Mouse (Mus musculus): ENCODE results near the gene Duoxa2.
A peak's percentile ranks its signal among the peaks of the same experiment; 100 is the strongest.
"Not testable (repeated sequence)": the region's sequence is repeated elsewhere in the genome, so short reads cannot be mapped to it uniquely, and the experiment has no call there.

Gene Duoxa2

DNA sequence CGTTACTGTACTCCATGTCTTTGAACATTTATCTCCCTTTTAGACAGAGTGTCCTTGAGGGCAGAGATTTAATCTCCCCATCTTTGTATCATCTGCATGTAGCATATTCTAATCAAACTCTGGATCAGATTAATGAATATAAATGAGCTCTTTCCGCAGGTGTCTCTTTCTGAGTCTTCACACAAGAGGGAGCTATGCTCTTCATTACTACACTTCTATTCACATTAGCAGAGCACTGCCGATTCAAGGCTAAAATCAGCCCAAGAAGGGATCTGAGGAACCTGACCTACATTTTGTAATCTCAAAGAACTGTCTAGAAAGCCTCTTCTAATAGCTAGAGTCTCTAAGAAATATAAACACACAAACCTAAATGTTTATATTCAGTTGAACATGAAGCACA lies 10.9 kb downstream of the Duoxa2 start:
- DNase-seq: no peak

DNA sequence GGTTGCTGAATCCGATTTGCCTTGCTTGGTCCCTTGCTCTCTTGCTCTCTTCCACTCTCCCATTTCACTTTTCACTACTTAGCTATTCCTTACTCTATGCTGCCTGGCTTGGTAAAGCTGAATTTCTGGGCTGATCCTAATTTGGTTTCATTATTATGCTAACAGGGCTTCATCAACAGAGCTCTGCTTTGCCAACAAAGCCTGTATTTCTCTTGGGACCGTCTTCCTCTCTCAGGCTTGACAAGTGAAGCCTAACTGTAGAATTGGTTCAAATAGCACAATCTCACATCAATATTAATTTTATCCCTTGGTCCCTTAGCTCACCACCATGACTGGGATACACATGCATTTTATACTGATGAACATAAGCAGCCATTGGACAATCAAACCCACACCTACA lies 12.9 kb downstream of the Duoxa2 start:
- DNase-seq: no peak

DNA sequence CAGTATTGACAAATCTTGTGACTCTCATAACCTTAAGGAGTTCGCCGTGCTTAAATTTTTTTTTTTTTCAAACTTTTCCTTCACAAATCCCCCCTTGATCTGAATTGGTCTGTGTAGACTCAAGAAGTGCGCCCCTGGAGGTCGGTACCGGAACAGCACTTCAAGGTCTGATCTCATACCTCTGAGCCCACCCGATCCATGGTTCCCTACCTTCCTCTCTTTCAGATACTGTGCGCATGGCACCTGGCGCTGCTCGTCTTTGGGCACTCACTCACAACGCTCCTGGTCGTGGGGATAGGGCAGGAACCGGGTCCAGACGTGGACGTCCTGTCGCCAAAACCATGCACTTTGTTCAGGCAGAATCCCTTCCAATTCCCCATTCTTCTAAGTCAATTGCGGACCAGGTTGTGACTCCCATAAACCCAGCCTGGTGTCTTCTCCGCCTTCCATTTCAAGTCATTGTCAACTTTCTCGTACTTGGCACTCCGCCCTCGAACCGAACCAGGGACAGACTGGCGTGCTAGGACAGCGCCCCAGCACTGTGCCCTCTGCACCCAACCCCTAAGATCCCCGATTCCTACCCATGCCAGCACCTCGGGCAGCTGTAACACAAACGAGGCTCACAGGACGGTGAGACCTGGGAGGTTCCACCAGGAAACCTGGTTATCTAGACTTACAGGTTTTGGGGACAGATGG lies 14.2 kb downstream of the Duoxa2 start:
- peak; percentile 32 for DNase-seq

DNA sequence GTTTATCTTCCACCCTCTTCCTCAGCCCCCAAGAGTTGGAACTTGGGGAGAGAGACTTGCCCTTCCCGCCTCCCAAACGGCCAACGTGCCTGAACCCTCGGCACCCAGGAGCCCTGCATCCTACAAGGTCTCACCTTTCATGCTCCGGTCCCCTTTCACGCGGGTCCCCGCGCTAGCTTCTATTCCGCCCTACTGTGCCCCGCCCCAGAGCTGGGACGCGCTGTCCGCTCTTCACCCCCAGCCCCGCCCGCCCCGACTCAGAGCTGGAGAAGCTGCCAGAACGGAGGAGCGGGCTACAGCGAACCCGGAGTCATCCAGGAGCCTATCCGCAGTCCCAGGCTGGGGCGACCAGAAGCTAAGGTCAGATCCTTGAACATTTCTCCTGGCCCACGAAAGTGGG lies 14.8 kb downstream of the Duoxa2 start, which contains the start of gene Duoxa1:
Gene Duoxa1, minus strand, starts transcription at position 195 of the 400 bp plus-strand sequence.
- DNase-seq: no peak

DNA sequence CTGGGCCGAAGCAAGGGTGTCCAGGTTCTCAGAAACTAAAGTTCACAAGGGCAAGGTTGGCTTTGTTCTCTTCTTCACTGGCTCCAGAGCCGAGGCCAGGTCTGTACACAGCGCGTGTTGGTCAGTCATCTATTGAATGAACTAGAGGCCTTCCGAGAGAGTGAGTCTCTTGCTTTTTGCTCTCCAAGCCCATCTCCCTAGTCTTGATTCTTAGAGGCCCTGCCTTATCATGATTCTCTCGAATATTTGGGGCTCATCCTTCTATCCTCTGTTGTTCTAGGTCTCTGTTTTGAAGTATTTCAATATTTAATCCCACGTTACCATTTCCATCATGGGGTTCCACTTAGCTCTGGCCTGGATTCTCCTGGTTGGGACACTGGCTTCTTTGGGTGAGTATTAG lies 16.7 kb downstream of the Duoxa2 start, which contains the start of gene Duox1:
Gene Duox1, plus strand, starts transcription at position 301 of the 400 bp plus-strand sequence.
- no peak for DNase-seq

DNA sequence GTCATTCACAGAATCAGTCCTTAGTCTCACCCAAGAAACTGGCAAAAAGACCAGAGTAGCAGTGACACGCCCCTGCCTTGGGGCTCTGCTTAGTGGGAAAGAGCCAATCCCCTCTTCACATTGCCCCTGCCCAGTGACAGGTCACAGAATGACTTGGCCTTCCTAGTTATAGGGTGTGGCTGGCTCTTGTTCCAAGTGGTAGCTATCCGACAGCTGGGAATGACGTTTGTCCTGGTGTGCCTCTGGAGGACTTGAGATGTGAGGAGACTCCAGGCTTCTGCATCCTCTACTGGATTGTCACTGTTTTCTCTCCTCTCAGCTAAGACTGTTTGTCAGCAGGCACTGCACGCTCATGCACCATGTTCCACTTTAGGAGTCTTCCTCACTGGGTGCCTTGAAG lies 18.7 kb downstream of the Duoxa2 start:
- no peak for DNase-seq

DNA sequence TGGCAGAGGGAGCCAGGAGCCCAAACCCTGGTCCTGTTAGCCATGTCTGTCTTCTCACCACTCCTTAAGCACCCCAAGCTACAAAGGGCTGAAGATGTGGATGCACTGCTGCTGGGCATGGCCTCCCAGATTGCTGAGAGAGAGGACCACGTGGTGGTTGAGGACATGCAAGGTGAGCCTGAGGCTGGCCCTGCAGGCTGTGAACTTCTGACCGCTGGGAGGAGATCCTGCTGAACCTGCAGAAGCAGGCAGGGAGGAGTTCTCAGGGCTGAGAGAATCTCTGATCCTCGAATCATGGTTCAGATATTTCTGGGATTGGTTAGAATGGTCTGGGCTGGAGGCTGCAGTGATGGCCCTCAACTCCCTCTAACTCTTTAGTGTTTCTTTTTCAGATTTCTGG lies 25.3 kb downstream of the Duoxa2 start:
- no peak for DNase-seq

DNA sequence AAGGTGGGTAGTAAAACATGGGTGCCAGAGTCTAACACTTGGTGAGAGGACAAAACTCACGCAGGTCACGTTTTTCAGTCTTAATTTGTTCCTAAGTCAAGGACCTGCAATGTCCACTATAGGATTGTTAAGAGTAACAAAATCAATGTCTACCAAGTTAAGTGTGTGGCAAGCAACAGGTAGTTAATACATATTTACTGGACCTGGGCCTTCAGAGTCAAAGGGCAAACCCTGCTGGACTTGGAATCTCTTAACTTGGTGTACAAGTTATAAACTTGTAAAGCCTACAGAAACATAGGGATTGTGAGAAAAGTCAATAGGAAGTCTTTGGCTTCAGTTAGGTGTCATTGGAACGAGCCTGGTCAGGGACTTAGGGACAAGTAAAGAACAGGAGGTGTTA lies 25.9 kb downstream of the Duoxa2 start:
- no peak for DNase-seq

DNA sequence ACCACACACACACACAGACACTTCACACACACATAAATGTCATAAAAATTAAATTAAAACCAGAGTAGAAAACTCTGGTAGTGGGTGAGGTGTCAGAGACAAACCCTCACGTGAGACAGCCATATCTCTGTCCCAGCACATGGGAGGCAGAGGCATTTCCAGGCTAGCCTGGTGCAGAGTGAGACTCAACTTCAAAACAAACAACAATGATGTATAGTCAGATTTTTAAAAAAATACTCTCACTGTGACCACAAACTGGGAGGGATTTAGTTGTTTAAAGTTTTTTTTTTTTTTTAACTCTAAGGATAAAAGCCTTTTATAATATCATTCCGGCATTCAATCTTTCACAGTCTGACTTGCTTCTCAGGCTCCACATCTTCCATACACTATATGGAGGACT lies 26.7 kb downstream of the Duoxa2 start:
- DNase-seq: no peak

DNA sequence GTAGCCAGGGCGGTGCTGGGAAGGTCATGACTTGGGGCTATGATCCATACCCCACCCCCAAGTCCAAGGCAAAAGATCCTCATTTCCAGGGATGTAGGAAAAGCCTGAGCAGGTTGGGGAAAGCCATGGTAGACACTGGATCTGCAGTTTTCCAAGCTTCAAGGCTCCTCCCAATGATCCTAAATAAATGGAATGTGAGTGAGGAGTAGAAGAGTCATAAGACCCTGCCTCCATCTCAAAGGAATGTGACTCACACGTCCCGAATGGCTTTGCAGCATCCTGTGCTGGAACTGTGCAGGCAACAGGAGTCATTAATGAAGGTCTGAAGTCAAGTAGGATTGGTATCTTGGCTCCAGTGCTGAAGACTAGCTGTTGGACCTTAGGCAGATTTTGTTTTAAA lies 29.3 kb downstream of the Duoxa2 start:
- no peak for DNase-seq

DNA sequence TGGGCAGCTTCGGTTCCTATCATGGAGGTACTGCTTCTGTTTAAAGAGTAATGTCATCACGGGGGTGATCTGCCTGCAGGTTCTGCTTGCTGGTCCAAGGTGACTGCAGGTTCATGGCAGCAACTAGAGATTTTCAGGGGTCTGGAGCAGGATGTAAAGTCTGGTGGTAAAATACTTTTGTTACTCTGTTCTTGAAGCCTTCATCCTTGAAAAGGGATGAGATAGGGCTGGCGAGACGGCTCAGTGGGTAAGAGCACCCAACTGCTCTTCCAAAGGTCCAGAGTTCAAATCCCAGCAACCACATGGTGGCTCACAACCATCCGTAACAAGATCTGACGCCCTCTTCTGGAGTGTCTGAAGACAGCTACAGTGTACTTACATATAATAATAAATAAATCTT lies 31.6 kb downstream of the Duoxa2 start:
- DNase-seq: not testable (repeated sequence)

DNA sequence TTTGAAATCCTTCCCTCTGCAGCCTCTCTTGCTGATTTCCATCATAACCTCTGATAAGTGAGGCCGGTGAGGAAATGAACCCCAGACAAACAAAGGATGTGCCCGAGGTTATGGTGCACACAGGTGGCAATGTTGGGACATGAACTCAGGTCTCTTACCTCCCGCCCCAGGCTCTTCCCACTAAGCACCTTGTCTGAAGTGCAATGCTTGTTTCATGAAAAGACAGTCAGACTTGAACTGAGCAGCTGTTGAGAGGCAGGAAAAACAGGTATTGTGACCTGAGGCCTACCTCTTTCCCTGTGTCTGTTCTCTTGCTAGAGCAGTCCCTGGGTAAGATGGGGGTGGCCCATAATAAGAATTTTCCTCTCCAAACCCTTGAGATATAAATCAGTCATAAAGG lies 33.5 kb downstream of the Duoxa2 start:
- DNase-seq: no peak

DNA sequence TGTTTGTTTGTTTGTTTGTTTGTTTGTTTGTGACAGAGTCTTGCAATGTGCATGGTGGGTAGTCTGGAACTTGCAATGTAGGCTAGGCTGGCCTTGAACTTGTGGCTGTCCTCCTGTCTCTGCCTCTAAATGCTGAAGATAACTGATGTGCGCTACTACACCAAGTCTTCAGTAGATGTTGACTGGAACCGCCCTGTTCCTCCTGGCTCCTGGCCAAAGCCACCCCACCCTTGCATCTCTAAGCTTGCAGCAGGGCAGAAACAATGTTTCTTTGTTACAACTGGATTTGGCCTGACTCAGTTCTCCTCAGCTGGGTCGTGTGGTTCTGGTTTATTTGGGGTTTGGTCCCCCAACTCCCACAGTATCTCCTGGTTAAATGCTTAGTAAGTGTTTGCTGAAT lies 35.5 kb downstream of the Duoxa2 start:
- DNase-seq: no peak

DNA sequence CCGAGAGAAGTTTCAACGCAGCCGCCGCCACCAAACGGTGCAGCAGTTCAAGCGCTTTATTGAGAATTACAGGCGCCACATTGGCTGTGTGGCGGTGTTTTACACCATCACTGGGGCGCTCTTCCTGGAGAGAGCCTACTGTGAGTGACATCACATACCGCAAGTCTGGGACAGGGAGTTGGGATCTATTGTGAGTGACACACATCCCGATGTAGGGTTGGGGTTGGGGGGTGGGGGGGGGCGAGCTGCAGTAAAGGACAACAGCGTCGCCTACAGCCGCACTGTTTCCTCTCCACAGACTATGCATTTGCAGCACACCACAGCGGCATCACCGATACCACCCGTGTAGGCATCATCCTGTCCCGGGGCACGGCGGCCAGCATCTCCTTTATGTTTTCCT lies 38.6 kb downstream of the Duoxa2 start:
- no peak for DNase-seq

DNA sequence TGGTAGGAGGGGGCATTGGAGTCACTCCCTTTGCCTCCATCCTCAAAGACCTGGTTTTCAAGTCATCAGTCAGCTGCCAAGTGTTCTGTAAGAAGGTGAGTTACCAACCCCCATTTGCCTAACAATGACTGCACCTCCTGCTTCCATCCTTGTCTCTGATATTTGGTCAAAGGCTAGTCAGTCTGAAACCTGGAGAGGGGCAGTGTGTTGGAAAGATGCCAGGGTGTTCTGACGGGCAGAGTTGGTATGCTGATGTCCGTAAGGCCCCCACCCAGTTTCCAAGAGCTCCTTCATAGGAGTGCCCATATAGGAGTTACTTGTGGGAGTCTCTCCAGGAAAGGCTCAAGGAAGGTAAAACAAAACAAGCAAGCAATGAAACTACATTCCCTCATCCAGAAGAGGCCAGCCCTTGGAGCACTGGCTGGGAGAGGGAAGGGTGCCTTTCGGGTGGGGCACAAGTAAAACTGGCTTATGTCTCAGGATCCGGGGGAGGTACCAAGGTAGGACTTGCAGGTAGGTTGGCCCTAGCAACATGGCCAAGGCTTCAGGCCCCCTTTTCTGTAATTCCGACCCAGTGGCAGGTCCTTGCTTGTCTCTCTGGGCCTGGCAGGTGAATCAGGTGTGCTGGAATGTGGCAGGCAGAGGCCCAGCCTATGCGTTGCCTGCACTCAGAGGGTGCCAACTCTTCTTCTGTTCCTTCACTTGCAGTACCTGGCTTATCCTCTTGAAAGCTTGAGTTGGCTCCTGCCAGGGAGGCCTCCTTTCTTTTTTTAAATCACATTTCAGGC lies 46.6 kb downstream of the Duoxa2 start:
- DNase-seq: peak; percentile 65

DNA sequence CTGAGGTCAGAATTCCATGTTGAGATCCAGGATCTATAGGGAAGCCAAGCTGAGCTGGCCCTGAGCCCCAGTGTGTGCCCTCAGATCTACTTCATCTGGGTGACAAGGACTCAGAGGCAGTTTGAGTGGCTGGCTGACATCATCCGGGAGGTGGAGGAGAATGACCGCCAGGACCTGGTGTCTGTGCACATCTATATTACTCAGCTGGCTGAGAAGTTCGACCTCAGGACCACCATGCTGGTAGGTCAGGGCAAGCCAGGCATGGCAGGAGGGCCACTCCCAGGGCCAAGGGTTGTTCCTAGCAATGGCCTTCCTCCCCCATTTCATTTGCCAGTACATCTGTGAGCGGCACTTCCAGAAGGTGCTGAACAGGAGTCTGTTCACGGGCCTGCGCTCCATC lies 47.5 kb downstream of the Duoxa2 start:
- peak; percentile 54 for DNase-seq

DNA sequence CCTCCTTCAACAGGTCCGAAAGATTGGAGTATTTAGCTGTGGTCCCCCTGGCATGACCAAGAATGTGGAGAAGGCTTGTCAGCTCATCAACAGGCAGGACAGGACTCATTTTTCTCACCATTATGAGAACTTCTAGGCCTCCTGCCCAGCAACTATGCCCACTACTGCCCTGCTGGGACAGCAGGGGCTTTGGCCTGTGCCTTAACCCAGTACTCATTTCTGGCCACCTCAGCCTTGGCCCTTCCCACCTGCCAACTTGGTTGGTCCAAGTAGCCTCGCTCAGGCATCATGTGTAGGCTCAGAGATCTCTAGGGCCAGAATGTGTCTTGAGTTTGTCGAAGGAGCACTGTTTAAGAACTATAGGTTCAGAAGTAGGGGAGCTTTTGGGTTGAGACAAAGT lies 48.6 kb downstream of the Duoxa2 start:
- DNase-seq: peak; percentile 54

DNA sequence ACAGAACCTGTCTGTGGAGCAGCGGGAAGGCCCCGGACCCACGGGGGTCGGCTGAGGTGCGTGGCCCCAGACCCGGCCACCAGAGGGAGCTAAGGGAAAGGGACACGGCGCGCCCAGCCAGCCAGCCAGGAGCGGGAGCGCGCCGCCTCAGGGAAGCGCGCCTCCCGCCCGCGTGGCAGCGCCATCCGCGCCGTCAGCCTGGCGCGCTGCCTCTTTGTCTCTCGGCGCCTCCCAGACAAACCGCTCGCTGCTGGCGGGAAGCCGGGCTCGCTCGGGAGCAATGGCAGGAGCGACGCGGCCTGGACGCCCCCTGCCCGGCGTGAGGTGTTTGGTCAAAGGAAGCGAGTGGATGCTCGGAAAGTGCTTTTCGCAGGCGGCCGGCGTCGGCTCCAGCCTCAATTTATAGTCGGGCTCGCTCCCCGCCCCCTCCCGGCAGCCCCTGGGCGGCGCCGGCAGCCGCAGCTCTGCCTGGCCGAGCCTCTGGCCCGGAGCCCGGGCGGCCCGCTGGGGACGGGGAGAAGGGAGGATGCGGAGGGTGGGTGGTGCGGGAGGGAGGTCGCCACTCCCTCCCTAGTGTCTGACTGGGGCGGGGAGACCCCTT lies 49.9 kb downstream of the Duoxa2 start:
- peak; percentile 94 for DNase-seq

DNA sequence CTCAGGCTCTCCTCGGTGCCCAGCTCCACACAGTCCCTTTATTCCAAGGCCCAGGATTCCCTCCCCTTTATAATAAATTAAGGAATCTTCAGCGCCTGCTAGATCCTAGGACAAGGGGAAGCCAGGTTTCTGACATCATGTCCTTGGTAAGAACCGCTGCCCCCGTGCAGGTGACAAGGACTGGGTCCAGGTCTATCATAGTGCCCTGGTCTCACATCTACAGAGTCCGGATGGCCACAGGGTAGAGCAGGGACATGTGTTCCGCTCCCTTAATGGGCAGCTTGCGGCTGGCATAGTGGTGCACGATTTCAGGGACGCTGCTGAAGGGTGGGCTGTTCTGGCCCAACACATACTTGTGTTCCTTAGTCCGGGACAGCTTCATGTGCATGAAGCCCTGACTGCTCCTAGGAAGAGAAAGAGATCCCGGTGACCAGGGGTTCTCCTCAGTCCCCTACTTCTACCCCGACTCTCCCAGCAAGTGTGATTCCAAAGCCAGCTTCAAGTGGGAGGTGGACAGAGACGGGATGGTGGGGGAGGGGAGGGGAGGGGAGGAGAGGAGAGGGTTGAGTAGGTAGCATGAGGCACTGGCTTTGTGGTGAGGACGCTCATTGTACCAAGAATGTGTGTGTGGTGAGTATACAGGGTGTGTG lies 50.6 kb downstream of the Duoxa2 start:
- DNase-seq: peak; percentile 76

DNA sequence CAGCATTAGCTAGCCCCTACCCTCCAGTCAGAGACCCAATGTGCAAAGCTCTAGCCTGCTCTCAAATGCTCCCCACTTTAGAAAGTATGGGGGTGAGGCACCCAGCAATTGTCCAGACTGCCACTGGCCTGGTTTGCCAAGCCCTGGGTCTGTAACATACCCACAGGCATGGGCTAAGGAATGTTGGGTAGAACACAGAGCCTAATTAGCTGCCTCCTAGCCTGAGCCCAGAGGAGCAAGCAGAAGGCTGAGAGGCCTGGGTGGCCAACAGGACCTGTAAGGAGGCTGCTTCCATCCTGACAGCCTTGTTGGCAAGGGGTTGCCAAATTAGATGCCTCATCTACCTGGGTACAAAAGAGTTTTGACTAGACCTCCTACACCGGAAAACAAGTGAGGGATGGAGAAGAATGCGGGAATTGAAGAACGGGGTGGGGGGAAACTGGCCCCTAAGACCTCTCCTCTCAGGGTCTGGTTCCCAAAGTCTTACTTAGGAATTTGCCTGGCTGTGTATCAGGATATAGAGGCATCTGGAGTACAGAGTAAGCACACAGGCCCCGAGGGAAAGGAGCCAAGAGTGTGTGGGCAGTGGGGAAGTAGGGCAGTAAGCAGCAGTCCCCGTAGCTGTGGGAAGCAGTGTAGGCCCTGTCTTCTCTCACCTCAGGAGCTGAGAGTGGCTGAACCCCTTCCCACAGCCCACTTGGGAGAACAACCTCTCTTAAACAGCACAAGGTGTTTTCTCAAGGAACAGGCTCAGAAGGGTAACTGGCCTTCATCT lies 52.6 kb downstream of the Duoxa2 start:
- peak; percentile 59 for DNase-seq

DNA sequence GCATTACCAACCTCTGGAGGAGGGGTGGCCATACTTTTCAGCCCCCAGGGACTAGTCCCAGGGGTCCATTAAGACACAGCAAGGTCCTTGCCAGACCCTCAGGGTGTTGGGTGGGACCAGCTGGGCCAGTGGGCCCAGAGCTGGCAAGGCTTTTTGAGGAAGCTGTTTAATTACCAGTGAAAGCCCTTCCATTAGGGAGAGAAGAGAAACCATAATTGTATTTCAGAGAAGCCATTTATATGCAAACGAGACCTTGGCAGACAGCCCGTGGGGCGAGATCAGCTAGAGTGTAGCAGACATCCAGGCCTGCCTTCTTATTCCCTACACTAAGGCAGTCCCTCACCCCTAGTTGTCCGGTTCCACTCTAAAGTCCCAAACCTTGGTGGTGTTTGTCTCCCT lies 53.2 kb downstream of the Duoxa2 start:
- peak; percentile 71 for DNase-seq
